Mouse (Mus musculus) left cerebral cortex, postnatal 36 days (tissue): ENCODE data around the gene Mgat5b. TPM values are rescaled to one million over a fixed set of nuclear protein-coding genes. Genes with fewer than 3 reads are reported as not detected.
A peak's percentile ranks its signal among the peaks of the same experiment; 100 is the strongest.
"Not testable (repeated sequence)": the region's sequence is repeated elsewhere in the genome, so short reads cannot be mapped to it uniquely, and the experiment has no call there.

Experiments used
- DNase-seq, 2 experiments: peaks; one replicate each; pipeline ENCODE4 v3.0.0; 2021 to 2022; ENCODE audit warnings: low spot score in 2 of 2, mixed read lengths in 1 of 2
- intact Hi-C: fragments of 180-260 bp; cut with DNase I; formaldehyde crosslinking; loops from one replicate; pipeline ENCODE4 v1.15.1; 2025
- total RNA-seq, 2 experiments: library from RNA; stranded (reverse); gene quantifications; 2 replicates each; pipeline ENCODE4 v1.2.3; 2021

Gene Mgat5b
- 10 to 100 TPM; 76.5 to 86.1 TPM for total RNA-seq

- DNase-seq = peak; percentile 88 to 92
- intact Hi-C loops = loop anchor here (1.0 to 5.0 kb wide), 3 partner anchors 100 to 139 kb away; no protein-coding TSS in a partner anchor
Observed at GRCm38 (mm10) chr11:116918323-116919185, at the start of gene Mgat5b. Mgat5b (plus strand) TSS chr11:116918863.

GRCm38 (mm10) chr11:116869223-116869622 lies 49.4 kb upstream of the Mgat5b start:
- intact Hi-C loops = no loop called here
- DNase-seq = no peak

GRCm38 (mm10) chr11:116869641-116870040 lies 49.0 kb upstream of the Mgat5b start:
- intact Hi-C loops = no loop called here
- no peak for DNase-seq

- no peak for DNase-seq
- intact Hi-C loops = no loop called here
Observed at GRCm38 (mm10) chr11:116871538-116871937, 47.1 kb upstream of the Mgat5b start.

GRCm38 (mm10) chr11:116873987-116874386 lies 44.7 kb upstream of the Mgat5b start:
- intact Hi-C loops = no loop called here
- DNase-seq = peak; percentile 49 to 51

- no peak for DNase-seq
- intact Hi-C loops = no loop called here
Observed at GRCm38 (mm10) chr11:116878454-116878853, 40.2 kb upstream of the Mgat5b start.

GRCm38 (mm10) chr11:116880839-116881238 lies 37.8 kb upstream of the Mgat5b start:
- peak; percentile 23 to 45 for DNase-seq
- intact Hi-C loops = loop anchor here (10.0 kb wide), 1 partner anchor 294 kb away; no protein-coding TSS in a partner anchor

- intact Hi-C loops = loop anchor here (10.0 kb wide), 1 partner anchor 293 kb away; no protein-coding TSS in a partner anchor
- peak; percentile 28 to 35 for DNase-seq
Observed at GRCm38 (mm10) chr11:116881440-116881839, 37.2 kb upstream of the Mgat5b start.

- intact Hi-C loops = loop anchor here (10.0 kb wide), 1 partner anchor 292 kb away; no protein-coding TSS in a partner anchor
Observed at GRCm38 (mm10) chr11:116882446-116882845, 36.2 kb upstream of the Mgat5b start.

GRCm38 (mm10) chr11:116884061-116884460 lies 34.6 kb upstream of the Mgat5b start:
- no peak for DNase-seq
- intact Hi-C loops = loop anchor here (10.0 kb wide), 1 partner anchor 291 kb away; no protein-coding TSS in a partner anchor

More at GRCm38 (mm10) chr11:116882446-116882845, 36.2 kb upstream of the Mgat5b start:
- DNase-seq = no peak

GRCm38 (mm10) chr11:116885275-116886151 lies 33.1 kb upstream of the Mgat5b start:
- peak; percentile 71 to 77 for DNase-seq
- intact Hi-C loops = loop anchor here (1.0 to 10.0 kb wide), 3 partner anchors 157 to 289 kb away; no protein-coding TSS in a partner anchor

GRCm38 (mm10) chr11:116887136-116887535 lies 31.5 kb upstream of the Mgat5b start:
- intact Hi-C loops = loop anchor here (5.0 to 10.0 kb wide), 2 partner anchors 155 to 288 kb away; no protein-coding TSS in a partner anchor
- no peak for DNase-seq

- no peak for DNase-seq
- intact Hi-C loops = no loop called here
Observed at GRCm38 (mm10) chr11:116893532-116894442, 24.9 kb upstream of the Mgat5b start.

GRCm38 (mm10) chr11:116895402-116895801 lies 23.3 kb upstream of the Mgat5b start:
- intact Hi-C loops = no loop called here
- DNase-seq = no peak

- intact Hi-C loops = no loop called here
Observed at GRCm38 (mm10) chr11:116899247-116899646, 19.4 kb upstream of the Mgat5b start.

GRCm38 (mm10) chr11:116902588-116902987 lies 16.1 kb upstream of the Mgat5b start:
- intact Hi-C loops, DNase-seq: not testable (repeated sequence)

More at GRCm38 (mm10) chr11:116899247-116899646, 19.4 kb upstream of the Mgat5b start:
- no peak for DNase-seq

- intact Hi-C loops = no loop called here
Observed at GRCm38 (mm10) chr11:116905741-116906456, 12.8 kb upstream of the Mgat5b start.

GRCm38 (mm10) chr11:116913573-116913972 lies 5.1 kb upstream of the Mgat5b start:
- intact Hi-C loops = no loop called here
- DNase-seq = peak in 1 of 2 experiments; percentile 34

More at GRCm38 (mm10) chr11:116905741-116906456, 12.8 kb upstream of the Mgat5b start:
- no peak for DNase-seq
